Mouse (Mus musculus) naive thymus-derived CD4-positive, alpha-beta T cell, adult 2 months (primary cell): ENCODE measurements around the gene Etv3.

ENCODE experiments used
- DNase-seq: peaks from one replicate; pipeline ENCODE4 v3.0.0-alpha.2; 2011; ENCODE audit warnings: low read depth

Etv3 gene

DNA sequence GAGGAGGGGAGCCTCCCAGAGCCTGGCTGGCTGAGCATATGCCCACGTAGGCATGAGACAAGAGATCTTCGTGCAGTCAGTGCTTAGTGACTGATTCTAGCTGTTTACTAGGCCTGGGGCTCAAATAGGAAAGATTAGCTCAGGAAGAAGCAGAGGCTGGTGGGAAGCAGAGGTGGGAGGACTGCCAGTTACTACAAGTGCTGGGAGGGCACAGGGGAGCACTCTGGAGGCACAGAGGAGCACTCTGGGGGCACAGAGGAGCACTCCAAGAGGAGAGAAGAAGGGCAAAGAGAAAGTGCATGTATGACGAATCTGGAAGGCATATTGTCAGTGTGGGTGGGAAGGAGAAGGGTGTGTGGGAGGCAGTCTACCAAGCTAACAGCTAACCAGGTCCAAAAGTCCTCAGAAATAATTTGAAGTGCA, 30.9 kb downstream of the Etv3 start:
- DNase-seq = no peak

- DNase-seq = no peak
These were observed 31.6 kb downstream of the Etv3 start for GRCm38 (mm10) chr3:87556668-87557278.

DNA sequence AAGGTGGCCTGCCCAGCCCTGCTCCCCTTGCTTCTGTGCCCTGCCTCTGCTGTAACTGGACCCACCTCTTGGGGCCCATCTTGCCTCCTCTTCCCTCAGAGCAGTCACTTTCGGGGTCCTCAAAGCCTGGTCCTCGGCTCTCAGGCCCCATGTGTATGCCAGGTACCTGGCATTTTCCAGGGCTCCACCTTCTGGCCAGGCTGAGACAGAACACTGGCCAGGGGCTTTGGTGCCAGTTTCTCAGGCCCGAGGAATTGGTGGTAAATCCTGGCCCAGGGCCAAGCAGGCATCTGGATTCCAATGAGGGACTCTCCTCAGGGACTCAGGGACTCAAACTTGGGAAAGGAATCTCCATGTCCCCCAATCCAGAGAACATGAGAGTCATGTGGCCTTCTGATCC, 34.9 kb downstream of the Etv3 start:
- DNase-seq = no peak

GRCm38 (mm10) chr3:87561434-87561833, 36.2 kb downstream of the Etv3 start:
- no peak for DNase-seq

DNA sequence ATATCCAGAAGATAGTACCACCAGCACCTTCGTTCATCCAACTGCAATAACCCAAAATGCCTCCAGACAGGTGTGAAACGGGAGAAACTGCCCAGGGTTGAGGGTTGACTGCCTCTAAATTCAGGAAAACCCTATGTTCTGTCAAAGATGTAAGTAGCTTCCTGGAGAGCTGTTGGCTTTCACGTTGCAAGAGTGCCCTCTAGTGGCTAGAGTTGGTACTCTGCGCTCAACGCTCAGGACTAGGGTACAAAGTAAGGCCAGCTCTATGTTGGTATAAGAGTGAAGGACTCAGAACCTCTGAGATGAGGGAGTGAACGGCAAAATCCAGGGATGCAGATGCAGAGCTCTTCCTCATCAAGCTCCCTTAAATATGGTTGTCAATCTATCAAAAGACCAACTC, 37.2 kb downstream of the Etv3 start:
- DNase-seq = peak; percentile 92

- DNase-seq = no peak
These were observed 38.3 kb downstream of the Etv3 start for GRCm38 (mm10) chr3:87563466-87563865.

GRCm38 (mm10) chr3:87565623-87566022, 40.4 kb downstream of the Etv3 start:
- no peak for DNase-seq

- peak; percentile 80 for DNase-seq
These were observed 40.9 kb downstream of the Etv3 start for GRCm38 (mm10) chr3:87566066-87566465.

GRCm38 (mm10) chr3:87567497-87567896, 42.3 kb downstream of the Etv3 start:
- no peak for DNase-seq

- DNase-seq = no peak
These were observed 43.5 kb downstream of the Etv3 start for GRCm38 (mm10) chr3:87568681-87569080.

GRCm38 (mm10) chr3:87575766-87576165, 50.6 kb downstream of the Etv3 start:
- no peak for DNase-seq

GRCm38 (mm10) chr3:87582259-87582658, 57.1 kb downstream of the Etv3 start:
- no peak for DNase-seq
